Mouse (Mus musculus) MEL (cell line): ENCODE results near the gene Mrap. TPM values are rescaled to one million over a fixed set of nuclear protein-coding genes. Genes with fewer than 3 reads are reported as not detected.

Source experiments
- DNase-seq: peaks from one replicate; pipeline ENCODE4 v3.0.0; 2011; ENCODE audit warnings: low read depth, low spot score
- H3K27ac ChIP-seq: 2 replicates; pipeline ENCODE4 v1.5.1; 2012; ENCODE audit warnings: low read depth, mild to moderate bottlenecking, control low read depth, low read length, moderate library complexity; ENCODE audit not compliant: control insufficient read depth
- H3K27me3 ChIP-seq, 2 experiments: fragments of 150-350 bp in 1 of 2; sonication (generic) in 1 of 2; 2 replicates each; pipeline ENCODE4 v1.6.1; 2012; ENCODE audit warnings: low read length in 2 of 2, mild to moderate bottlenecking in 2 of 2, improper control_type of control experiment in 1 of 2, moderate library complexity in 1 of 2; ENCODE audit not compliant: insufficient read depth in 2 of 2, control insufficient read depth in 1 of 2
- H3K36me3 ChIP-seq, 2 experiments: 2 replicates each; pipeline ENCODE4 v1.6.1; 2012 to 2014; ENCODE audit warnings: low read length in 2 of 2, improper control_type of control experiment in 1 of 2, inconsistent platforms in 1 of 2, mild to moderate bottlenecking in 1 of 2; ENCODE audit not compliant: insufficient read depth in 2 of 2, control insufficient read depth in 1 of 2
- H3K4me1 ChIP-seq, 2 experiments: fragments of 150-350 bp in 1 of 2; sonication (generic) in 1 of 2; 2 replicates each; pipeline ENCODE4 v1.6.1; 2012; ENCODE audit warnings: low read length in 2 of 2, improper control_type of control experiment in 1 of 2, mild to moderate bottlenecking in 1 of 2; ENCODE audit not compliant: insufficient read depth in 2 of 2, control insufficient read depth in 1 of 2
- H3K4me3 ChIP-seq, 2 experiments: fragments of 150-350 bp in 1 of 2; sonication (generic) in 1 of 2; 2 replicates each; pipeline ENCODE4 v1.5.1; 2012; ENCODE audit warnings: low read depth in 2 of 2, low read length in 2 of 2, mild to moderate bottlenecking in 2 of 2, moderate library complexity in 2 of 2, control low read depth in 1 of 2, improper control_type of control experiment in 1 of 2; ENCODE audit not compliant: control insufficient read depth in 1 of 2, insufficient read depth in 1 of 2
- H3K79me2 ChIP-seq: 2 replicates; pipeline ENCODE4 v1.6.1; 2012; ENCODE audit warnings: mild to moderate bottlenecking, low read length, moderate library complexity; ENCODE audit not compliant: control insufficient read depth, poor library complexity, insufficient read depth
- H3K9ac ChIP-seq: 2 replicates; pipeline ENCODE4 v1.6.1; 2012; ENCODE audit warnings: low read depth, mild to moderate bottlenecking, control low read depth, low read length, moderate library complexity; ENCODE audit not compliant: control insufficient read depth, poor library complexity, severe bottlenecking
- H3K9me3 ChIP-seq: fragments of 150-350 bp; sonication (generic); replicated peaks from 2 replicates; pipeline ENCODE4 v1.6.1; 2012; ENCODE audit warnings: mild to moderate bottlenecking, low read length, improper control_type of control experiment, moderate library complexity; ENCODE audit not compliant: insufficient read depth
- BHLHE40 ChIP-seq: IDR thresholded peaks from 2 replicates; pipeline ENCODE4 v1.6.1; 2012; ENCODE audit warnings: low read depth, mild to moderate bottlenecking, inconsistent platforms, low read length, improper control_type of control experiment, borderline replicate concordance
- CHD2 ChIP-seq: IDR thresholded peaks from 2 replicates; pipeline ENCODE4 v1.6.1; 2011; ENCODE audit warnings: low read length, improper control_type of control experiment
- CTCF ChIP-seq, 3 experiments: IDR thresholded peaks in 2 of 3; conservative IDR thresholded peaks in 1 of 3; 2 replicates each; pipeline ENCODE4 v1.5.1; 2011 to 2012; ENCODE audit warnings: low read length in 3 of 3, low read depth in 2 of 3, mild to moderate bottlenecking in 2 of 3, improper control_type of control experiment in 1 of 3, inconsistent platforms in 1 of 3, mixed read lengths in 1 of 3, moderate library complexity in 1 of 3; ENCODE audit not compliant: control insufficient read depth in 1 of 3, insufficient read depth in 1 of 3, poor library complexity in 1 of 3, severe bottlenecking in 1 of 3
- E2F4 ChIP-seq: IDR thresholded peaks from 2 replicates; pipeline ENCODE4 v1.6.1; 2011; ENCODE audit warnings: low read depth, low read length, improper control_type of control experiment, borderline replicate concordance
- ELF1 ChIP-seq: IDR thresholded peaks from 2 replicates; pipeline ENCODE4 v1.6.1; 2014; ENCODE audit warnings: low read depth, mild to moderate bottlenecking, inconsistent platforms, low read length, improper control_type of control experiment, moderate library complexity
- ETS1 ChIP-seq: IDR thresholded peaks from 2 replicates; pipeline ENCODE4 v1.6.1; 2012; ENCODE audit warnings: low read depth, mild to moderate bottlenecking, inconsistent platforms, low read length, improper control_type of control experiment, moderate library complexity
- GABPA ChIP-seq: IDR thresholded peaks from 2 replicates; pipeline ENCODE4 v1.6.1; 2012; ENCODE audit warnings: low read depth, mild to moderate bottlenecking, inconsistent platforms, low read length, improper control_type of control experiment, moderate library complexity
- GATA1 ChIP-seq: IDR thresholded peaks from 2 replicates; pipeline ENCODE4 v1.6.1; 2011; ENCODE audit warnings: low read depth, low read length, improper control_type of control experiment
- HCFC1 ChIP-seq: IDR thresholded peaks from 2 replicates; pipeline ENCODE4 v1.6.1; 2012; ENCODE audit warnings: low read depth, mild to moderate bottlenecking, inconsistent platforms, low read length, improper control_type of control experiment, moderate library complexity
- JUND ChIP-seq: IDR thresholded peaks from 2 replicates; pipeline ENCODE4 v1.6.1; 2011; ENCODE audit warnings: low read depth, mild to moderate bottlenecking, improper control_type of control experiment, low read length
- MAFK ChIP-seq: IDR thresholded peaks from 2 replicates; pipeline ENCODE4 v1.6.1; 2011; ENCODE audit warnings: low read depth, mild to moderate bottlenecking, low read length, improper control_type of control experiment, borderline replicate concordance
- MAX ChIP-seq: IDR thresholded peaks from 2 replicates; pipeline ENCODE4 v1.6.1; 2011; ENCODE audit warnings: low read length, improper control_type of control experiment
- MYC ChIP-seq: IDR thresholded peaks from 2 replicates; pipeline ENCODE4 v1.6.1; 2011; ENCODE audit warnings: low read depth, mild to moderate bottlenecking, low read length, improper control_type of control experiment, moderate library complexity
- NRF1 ChIP-seq: IDR thresholded peaks from 2 replicates; pipeline ENCODE4 v1.6.1; 2014; ENCODE audit warnings: low read depth, mild to moderate bottlenecking, inconsistent platforms, low read length, improper control_type of control experiment, moderate library complexity; ENCODE audit not compliant: poor library complexity, insufficient read depth, severe bottlenecking
- POLR2AphosphoS5 ChIP-seq: IDR thresholded peaks from 2 replicates; pipeline ENCODE4 v1.6.1; 2012; ENCODE audit warnings: low read depth, borderline replicate concordance, mild to moderate bottlenecking, inconsistent platforms, low read length, moderate library complexity, mixed read lengths
- RAD21 ChIP-seq: IDR thresholded peaks from 2 replicates; pipeline ENCODE4 v1.6.1; 2011; ENCODE audit warnings: mild to moderate bottlenecking, low read depth, low read length, improper control_type of control experiment
- SIN3A ChIP-seq: IDR thresholded peaks from 2 replicates; pipeline ENCODE4 v1.6.1; 2012; ENCODE audit warnings: low read length, improper control_type of control experiment, inconsistent platforms
- SMC3 ChIP-seq: IDR thresholded peaks from 2 replicates; pipeline ENCODE4 v1.6.1; 2011; ENCODE audit warnings: low read depth, low read length, improper control_type of control experiment
- UBTF ChIP-seq: IDR thresholded peaks from 2 replicates; pipeline ENCODE4 v1.6.1; 2012; ENCODE audit warnings: low read depth, mild to moderate bottlenecking, inconsistent platforms, low read length, improper control_type of control experiment, moderate library complexity, borderline replicate concordance; ENCODE audit not compliant: insufficient read depth
- USF1 ChIP-seq: IDR thresholded peaks from 2 replicates; pipeline ENCODE4 v1.6.1; 2014; ENCODE audit warnings: low read depth, mild to moderate bottlenecking, inconsistent platforms, low read length, improper control_type of control experiment, moderate library complexity
- USF2 ChIP-seq, 2 experiments: IDR thresholded peaks; 2 replicates each; pipeline ENCODE4 v1.6.1; 2011 to 2012; ENCODE audit warnings: improper control_type of control experiment in 2 of 2, low read length in 2 of 2, borderline replicate concordance in 1 of 2, inconsistent platforms in 1 of 2, low read depth in 1 of 2, mild to moderate bottlenecking in 1 of 2; ENCODE audit not compliant: insufficient read depth in 1 of 2
- ZKSCAN1 ChIP-seq: IDR thresholded peaks from 2 replicates; pipeline ENCODE4 v1.6.1; 2012; ENCODE audit warnings: low read depth, mild to moderate bottlenecking, inconsistent platforms, low read length, improper control_type of control experiment, moderate library complexity
- ZMIZ1 ChIP-seq: IDR thresholded peaks from 2 replicates; pipeline ENCODE4 v1.6.1; 2012; ENCODE audit warnings: low read depth, mild to moderate bottlenecking, inconsistent platforms, low read length, improper control_type of control experiment, moderate library complexity
- ZNF384 ChIP-seq: IDR thresholded peaks from 2 replicates; pipeline ENCODE4 v1.6.1; 2012; ENCODE audit warnings: low read depth, mild to moderate bottlenecking, inconsistent platforms, low read length, improper control_type of control experiment
- polyA plus RNA-seq, 2 experiments: library from polyadenylated mRNA; stranded (reverse) in 1 of 2; unstranded in 1 of 2; fragments of >175 nt in 1 of 2; fragments of >200 nt in 1 of 2; gene quantifications; 2 replicates each; pipeline versions ENCODE4 v1.2.1 to v1.2.4; 2012; ENCODE audit warnings: low replicate concordance in 2 of 2, low read depth in 1 of 2; ENCODE audit not compliant: insufficient read length in 2 of 2, insufficient read depth in 1 of 2, missing spikeins in 1 of 2
- total RNA-seq: library from RNA; depleted of rRNA; stranded (reverse); fragments of 300-350 nt; gene quantifications from 2 replicates; pipeline ENCODE4 v1.2.3, GENCODE M21; 2012

Gene Mrap
- total and polyA plus RNA-seq, 3 experiments = 0.92 to 2.2 TPM; not detected in 1

- no peaks in the 10 kb centered on the region for H3K27me3 ChIP-seq
- H3K9ac ChIP-seq = no peak overlapping the region
- H3K27ac ChIP-seq = no peak overlapping the region
- DNase-seq = no peak
- H3K36me3 ChIP-seq = peaks cover 0 to 5% of the 10 kb centered on the region in 2 experiments; a peak in 2 of 4 replicates
- no peaks in the 10 kb centered on the region for H3K4me1 ChIP-seq
- H3K9me3 ChIP-seq = no peaks in the 10 kb centered on the region
- TF ChIP-seq ZKSCAN1 = no peak
- TF ChIP-seq SMC3 = no peak
- TF ChIP-seq GATA1 = no peak
- no peak for TF ChIP-seq USF2 (IDR thresholded peaks at IDR 0.05; ENCODE audit: borderline replicate concordance in 1 of 2, insufficient read depth in 1 of 2, low read depth in 1 of 2, low read length in 2 of 2)
- TF ChIP-seq ZMIZ1 = no peak
- no peak for TF ChIP-seq UBTF
- TF ChIP-seq CHD2 = no peak
- TF ChIP-seq ELF1 = no peak
- TF ChIP-seq MAFK = no peak
- no peak for TF ChIP-seq USF1
- TF ChIP-seq E2F4 = no peak
- TF ChIP-seq SIN3A = no peak
- H3K4me3 ChIP-seq = no peak overlapping the region
- H3K79me2 ChIP-seq = no peaks in the 10 kb centered on the region
Observed at GRCm38 (mm10) chr16:90779783-90780182, 41.8 kb downstream of the Mrap start.

GRCm38 (mm10) chr16:90783302-90783701 is 45.3 kb downstream of the Mrap start:
- TF ChIP-seq MYC = no peak
- TF ChIP-seq MAFK = no peak
- no peak for TF ChIP-seq NRF1
- H3K9me3 ChIP-seq = no peaks in the 10 kb centered on the region
- no peak overlapping the region for H3K27ac ChIP-seq
- H3K79me2 ChIP-seq = no peaks in the 10 kb centered on the region
- no peak for DNase-seq
- no peaks in the 10 kb centered on the region for H3K4me1 ChIP-seq
- H3K27me3 ChIP-seq = no peaks in the 10 kb centered on the region
- no peak overlapping the region for H3K9ac ChIP-seq
- H3K36me3 ChIP-seq = peaks cover 0 to 8% of the 10 kb centered on the region in 2 experiments; a peak in 2 of 4 replicates
- H3K4me3 ChIP-seq = no peak overlapping the region

DNA sequence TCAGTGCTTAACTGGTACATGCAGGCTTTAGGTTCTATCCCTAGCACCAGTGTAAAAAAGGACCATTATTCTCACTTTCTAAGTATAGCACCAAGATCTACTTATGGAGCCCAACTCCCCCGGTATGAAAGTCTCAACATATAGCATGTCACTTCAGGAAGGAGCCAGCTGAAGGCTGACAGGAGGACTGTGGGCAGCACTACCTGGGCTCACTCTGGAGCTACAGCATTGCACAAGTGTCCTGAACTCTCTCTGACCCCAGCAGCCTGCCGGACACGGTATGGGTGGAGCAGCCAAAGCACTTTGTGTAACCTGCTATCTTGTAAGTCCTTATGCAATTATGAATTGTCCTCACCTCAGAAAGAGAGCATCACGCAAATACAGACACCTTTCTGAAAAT is 47.2 kb downstream of the Mrap start:
- H3K36me3 ChIP-seq = peaks cover 0 to 9% of the 10 kb centered on the region in 2 experiments; a peak in 2 of 4 replicates

More for the DNA sequence above, 47.2 kb downstream of the Mrap start:
- Histone ChIP-seq H3K79me2 (no peaks in the 10 kb centered on the region), H3K4me1 (no peaks in the 10 kb centered on the region), H3K9me3 (no peaks in the 10 kb centered on the region), H3K27me3 (no peaks in the 10 kb centered on the region), H3K4me3 (no peak overlapping the region), H3K9ac (no peak overlapping the region), H3K27ac (no peak overlapping the region)
- TF ChIP-seq ZNF384 (no peak), GABPA (no peak), NRF1 (no peak), SMC3 (no peak), SIN3A (no peak), UBTF (no peak), ETS1 (no peak), HCFC1 (no peak), E2F4 (no peak), BHLHE40 (no peak), CTCF (IDR thresholded peaks at IDR 0.05 in 2 of 3, conservative IDR thresholded peaks at IDR 0.05 in 1 of 3; ENCODE audit: control insufficient read depth in 1 of 3, insufficient read depth in 1 of 3, low read depth in 2 of 3, low read length in 3 of 3, poor library complexity in 1 of 3, severe bottlenecking in 1 of 3) (no peak), ELF1 (no peak), RAD21 (no peak), POLR2AphosphoS5 (no peak), JUND (no peak), MAX (no peak)
- DNase-seq = no peak
